Mouse (Mus musculus): ENCODE measurements around the gene Pcare.

Pcare gene

GRCm38 (mm10) chr17:71736442-71736841, 16.3 kb downstream of the Pcare start:
- in situ Hi-C loops (cut with MboI; ENCODE audit: unreplicated experiment in 2 of 2) = no loop called here

- in situ Hi-C loops (cut with MboI; ENCODE audit: unreplicated experiment in 2 of 2) = no loop called here
These were observed 22.0 kb downstream of the Pcare start for GRCm38 (mm10) chr17:71730655-71731054.

GRCm38 (mm10) chr17:71721019-71721418, 31.7 kb downstream of the Pcare start:
- in situ Hi-C loops (cut with MboI; ENCODE audit: unreplicated experiment in 2 of 2) = no loop called here

- in situ Hi-C loops (cut with MboI; ENCODE audit: unreplicated experiment in 2 of 2) = no loop called here
These were observed 32.3 kb downstream of the Pcare start for GRCm38 (mm10) chr17:71720434-71720833.

DNA sequence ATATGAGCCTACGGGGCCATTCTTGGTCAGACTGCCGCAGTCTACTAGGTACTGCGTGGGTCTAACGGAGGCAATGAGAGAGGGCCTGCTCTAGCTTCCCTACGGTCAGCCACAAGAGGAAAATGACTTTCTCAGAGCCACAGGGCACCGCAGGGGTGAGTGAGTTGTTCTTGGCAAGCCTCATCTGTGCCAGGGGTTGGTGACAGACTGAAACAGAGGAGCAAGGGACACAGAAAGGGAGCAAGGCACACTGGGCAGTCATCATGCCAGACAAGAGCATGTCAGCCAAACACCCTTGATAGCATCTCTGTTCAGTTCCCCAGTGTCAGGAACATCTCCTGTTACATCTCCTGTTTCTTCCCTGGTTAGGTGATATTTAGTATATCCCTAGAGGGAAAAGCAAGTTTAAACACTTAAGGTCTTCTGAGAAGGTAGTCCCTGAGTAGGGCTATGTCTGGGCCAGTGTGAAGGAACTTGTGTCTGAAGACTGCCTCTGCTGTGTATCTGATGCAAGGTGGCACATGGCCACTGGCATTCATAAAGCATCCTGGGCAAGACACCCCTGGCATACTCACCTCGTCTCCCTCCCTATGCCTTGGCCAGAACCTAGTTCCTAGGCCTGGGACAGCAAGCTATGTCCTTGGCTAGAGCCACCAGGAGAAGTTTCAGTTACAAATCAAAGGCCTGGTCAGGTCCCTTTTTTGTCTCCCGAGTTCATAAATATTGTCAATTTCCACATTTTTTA, 34.6 kb downstream of the Pcare start:
- in situ Hi-C loops (cut with MboI; ENCODE audit: unreplicated experiment in 2 of 2) = no loop called here

DNA sequence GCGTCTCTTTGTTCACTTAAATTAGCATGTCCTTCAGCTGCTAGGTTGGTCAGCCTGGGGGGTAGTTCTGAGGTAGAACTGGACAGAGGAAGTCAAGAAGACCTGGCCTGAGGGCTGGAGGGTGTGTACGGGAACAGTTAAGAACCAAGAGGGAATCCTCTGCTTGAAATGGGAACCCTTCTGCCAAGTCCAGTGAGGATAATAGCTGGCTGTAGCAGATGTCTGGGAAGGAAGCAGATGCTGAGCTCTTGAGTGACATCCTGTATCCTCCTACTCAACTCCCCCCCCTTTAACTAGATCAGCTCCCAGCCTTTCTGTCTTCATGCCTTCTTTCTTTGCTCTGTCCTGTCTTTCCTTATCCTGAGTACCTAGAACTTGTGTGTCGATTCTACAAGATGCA, 37.7 kb downstream of the Pcare start:
- in situ Hi-C loops (cut with MboI; ENCODE audit: unreplicated experiment in 2 of 2) = no loop called here

DNA sequence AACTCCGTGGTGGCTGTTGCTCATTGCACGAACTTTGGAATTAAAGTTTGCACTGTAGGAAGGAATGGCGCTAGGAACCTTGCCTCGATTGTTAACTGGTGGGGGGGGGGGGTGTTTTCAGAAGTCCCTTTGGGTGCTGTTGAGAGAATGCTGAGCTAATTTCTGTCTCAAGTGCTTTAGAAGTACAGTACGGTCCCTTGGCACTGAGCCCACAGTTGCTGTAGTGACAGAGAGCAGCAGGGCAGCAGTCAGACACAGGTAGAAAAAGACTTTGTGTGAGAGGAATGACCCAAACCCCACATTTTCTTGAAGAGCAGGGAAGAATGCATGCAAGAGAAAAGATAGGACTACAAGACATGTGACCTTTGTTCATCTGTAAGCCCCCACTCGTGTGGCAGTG, 40.4 kb downstream of the Pcare start:
- in situ Hi-C loops (cut with MboI; ENCODE audit: unreplicated experiment in 2 of 2) = no loop called here

GRCm38 (mm10) chr17:71707715-71708114, 45.0 kb downstream of the Pcare start:
- in situ Hi-C loops (cut with MboI; ENCODE audit: unreplicated experiment in 2 of 2) = no loop called here

DNA sequence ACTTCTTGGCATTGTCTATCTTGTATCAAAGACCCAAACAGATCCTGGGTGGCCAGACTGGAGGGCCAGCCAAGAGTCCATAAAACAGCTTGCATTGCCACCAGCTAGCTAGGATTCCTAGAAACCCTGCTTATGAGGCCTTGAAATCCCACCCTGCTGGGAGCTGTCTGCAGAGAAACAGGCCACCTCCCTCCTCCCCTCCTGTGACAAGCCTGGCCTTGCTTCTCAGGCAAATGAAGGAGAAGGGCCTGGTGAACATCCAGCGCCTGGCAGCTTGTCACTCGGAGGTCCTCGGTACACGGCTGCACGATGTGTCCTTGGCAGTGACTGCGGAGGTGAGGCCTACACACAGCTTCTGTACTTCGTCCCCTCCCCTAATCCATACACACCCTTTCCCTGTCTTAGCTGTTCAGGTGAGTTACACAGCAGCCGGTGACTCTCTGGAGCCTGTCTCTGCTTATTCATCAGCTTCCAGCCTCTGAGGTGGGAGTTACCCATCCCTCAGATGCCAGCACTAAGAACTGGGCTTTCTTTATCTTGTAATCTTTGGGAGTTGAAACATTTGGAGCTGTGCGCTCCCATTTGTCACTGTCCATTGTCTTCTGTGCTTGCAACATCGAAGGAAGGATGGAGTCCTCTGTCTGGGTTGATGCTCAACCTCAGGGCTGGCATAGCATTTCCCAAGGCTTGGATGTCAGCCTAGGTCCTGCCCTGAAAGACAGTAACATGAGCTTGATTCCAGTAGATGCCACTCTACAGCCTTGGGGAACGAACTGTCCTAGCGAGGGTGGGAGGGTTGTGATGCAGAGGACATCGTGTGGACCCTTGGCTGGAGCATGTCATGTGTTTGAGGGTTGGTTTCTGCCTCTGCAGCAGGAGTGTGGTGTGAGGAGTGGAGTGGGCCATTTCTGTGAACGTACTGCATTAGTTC, 46.9 kb downstream of the Pcare start:
- in situ Hi-C loops (cut with MboI; ENCODE audit: unreplicated experiment in 2 of 2) = no loop called here

DNA sequence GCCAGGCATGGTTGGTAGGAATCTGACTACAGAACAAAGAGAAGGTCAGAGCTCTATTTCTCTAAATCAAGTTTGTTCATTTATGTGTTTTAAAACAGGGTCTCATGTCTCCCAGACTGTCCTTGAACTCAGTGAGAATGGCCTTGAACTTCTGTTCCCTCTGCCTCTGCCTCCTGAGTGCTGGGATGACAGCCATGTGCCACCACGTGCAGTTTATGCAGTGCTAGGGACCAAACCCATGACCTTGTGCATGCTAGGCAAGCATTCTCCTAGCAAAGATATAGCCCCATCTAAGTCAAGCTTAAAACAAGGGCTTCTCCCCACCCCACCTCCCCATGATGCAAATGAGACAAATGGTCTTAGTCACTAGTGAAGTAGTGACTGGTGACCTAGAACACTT, 47.6 kb downstream of the Pcare start:
- in situ Hi-C loops (cut with MboI; ENCODE audit: unreplicated experiment in 2 of 2) = no loop called here

- in situ Hi-C loops (cut with MboI; ENCODE audit: unreplicated experiment in 2 of 2) = no loop called here
These were observed 54.1 kb downstream of the Pcare start for GRCm38 (mm10) chr17:71698619-71698956.

GRCm38 (mm10) chr17:71697896-71698618, 54.6 kb downstream of the Pcare start:
- in situ Hi-C loops (cut with MboI; ENCODE audit: unreplicated experiment in 2 of 2) = no loop called here

DNA sequence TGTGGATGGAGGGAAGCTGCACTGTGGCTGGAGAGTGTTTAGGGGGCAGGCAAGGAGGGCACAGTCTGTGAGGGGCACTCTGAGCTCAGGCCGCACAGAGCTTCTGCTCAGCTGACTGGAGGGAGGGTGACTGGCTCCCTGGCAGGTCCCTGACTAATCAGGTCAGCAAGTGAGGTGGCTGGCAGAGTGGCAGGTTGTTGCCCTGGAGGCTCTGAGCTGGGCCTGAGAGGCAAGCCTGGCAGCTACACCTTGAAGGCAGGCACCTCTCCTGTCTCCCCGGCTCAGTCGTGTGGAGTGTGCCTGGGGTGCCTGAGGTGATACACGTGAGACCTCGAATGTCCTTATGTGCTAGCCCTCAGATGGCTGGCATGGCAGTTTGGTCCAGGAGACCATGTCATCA, 56.3 kb downstream of the Pcare start:
- in situ Hi-C loops (cut with MboI; ENCODE audit: unreplicated experiment in 2 of 2) = no loop called here

- in situ Hi-C loops (cut with MboI; ENCODE audit: unreplicated experiment in 2 of 2) = no loop called here
These were observed 56.9 kb downstream of the Pcare start for GRCm38 (mm10) chr17:71695716-71696315.

GRCm38 (mm10) chr17:71695151-71695550, 57.5 kb downstream of the Pcare start:
- in situ Hi-C loops (cut with MboI; ENCODE audit: unreplicated experiment in 2 of 2) = no loop called here

GRCm38 (mm10) chr17:71693780-71694179, 58.9 kb downstream of the Pcare start:
- in situ Hi-C loops (cut with MboI; ENCODE audit: unreplicated experiment in 2 of 2) = no loop called here
